Mouse (Mus musculus) ovary, postnatal 36 days (tissue): ENCODE measurements around the gene Lsamp.
"Not testable (repeated sequence)": the region's sequence is repeated elsewhere in the genome, so short reads cannot be mapped to it uniquely, and the experiment has no call there.

Experiments used
- DNase-seq: peaks from one replicate; pipeline ENCODE4 v3.0.0; 2022; ENCODE audit warnings: low spot score, mixed read lengths

Lsamp gene

GRCm38 (mm10) chr16:40491606-40492005 lies 507.4 kb downstream of the Lsamp start:
- no peak for DNase-seq

GRCm38 (mm10) chr16:40504262-40504960 lies 520.2 kb downstream of the Lsamp start:
- no peak for DNase-seq

GRCm38 (mm10) chr16:40509146-40510030 lies 525.2 kb downstream of the Lsamp start:
- DNase-seq = no peak

- no peak for DNase-seq
Measured at GRCm38 (mm10) chr16:40536754-40537153, 552.6 kb downstream of the Lsamp start.

- DNase-seq = no peak
Measured at GRCm38 (mm10) chr16:40549663-40550062, 565.5 kb downstream of the Lsamp start.

- DNase-seq = no peak
Measured at GRCm38 (mm10) chr16:40555608-40556007, 571.4 kb downstream of the Lsamp start.

- DNase-seq = no peak
Measured at GRCm38 (mm10) chr16:40557680-40558249, 573.6 kb downstream of the Lsamp start.

GRCm38 (mm10) chr16:40567431-40567941 lies 583.3 kb downstream of the Lsamp start:
- no peak for DNase-seq

- DNase-seq = no peak
Measured at GRCm38 (mm10) chr16:40572085-40572745, 588.1 kb downstream of the Lsamp start.

- DNase-seq = no peak
Measured at GRCm38 (mm10) chr16:40582076-40582475, 597.9 kb downstream of the Lsamp start.

- DNase-seq = no peak
Measured at GRCm38 (mm10) chr16:40593161-40593560, 609.0 kb downstream of the Lsamp start.

- no peak for DNase-seq
Measured at GRCm38 (mm10) chr16:40601431-40602387, 617.5 kb downstream of the Lsamp start.

GRCm38 (mm10) chr16:40607509-40607908 lies 623.3 kb downstream of the Lsamp start:
- DNase-seq = no peak

GRCm38 (mm10) chr16:40616697-40617096 lies 632.5 kb downstream of the Lsamp start:
- not testable (repeated sequence) for DNase-seq

- not testable (repeated sequence) for DNase-seq
Measured at GRCm38 (mm10) chr16:40621086-40621485, 636.9 kb downstream of the Lsamp start.

GRCm38 (mm10) chr16:40627159-40627558 lies 643.0 kb downstream of the Lsamp start:
- no peak for DNase-seq

GRCm38 (mm10) chr16:40639621-40640371 lies 655.6 kb downstream of the Lsamp start:
- no peak for DNase-seq

- no peak for DNase-seq
Measured at GRCm38 (mm10) chr16:40652800-40653199, 668.6 kb downstream of the Lsamp start.

GRCm38 (mm10) chr16:40653508-40653907 lies 669.3 kb downstream of the Lsamp start:
- no peak for DNase-seq

GRCm38 (mm10) chr16:40656347-40656746 lies 672.2 kb downstream of the Lsamp start:
- no peak for DNase-seq
